Mouse (Mus musculus) embryo, embryonic 10 days (tissue): ENCODE measurements around the gene Wipf2.
"Not testable (repeated sequence)": the region's sequence is repeated elsewhere in the genome, so short reads cannot be mapped to it uniquely, and the experiment has no call there.

Source experiments
- DNase-seq: peaks from one replicate; pipeline ENCODE4 v3.0.0-alpha.2; 2015; ENCODE audit warnings: low spot score

The Wipf2 gene

DNA sequence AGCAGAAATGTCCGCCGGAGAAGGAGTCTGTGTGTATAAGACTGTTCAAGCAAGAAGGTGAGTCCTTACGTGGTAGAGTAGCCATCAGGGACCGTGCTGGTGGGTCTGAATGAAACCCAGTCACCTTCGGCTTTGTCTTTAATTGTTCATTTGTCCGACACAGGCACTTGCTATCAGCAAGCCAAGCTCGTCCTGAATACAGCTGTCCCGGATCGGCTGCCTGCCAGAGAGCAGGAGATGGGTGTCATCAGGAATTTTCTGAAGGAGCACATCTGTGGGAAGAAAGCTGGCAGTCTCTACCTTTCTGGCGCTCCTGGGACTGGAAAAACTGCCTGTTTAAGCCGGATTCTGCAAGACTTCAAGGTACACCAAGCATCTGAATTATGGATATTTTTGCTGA is 47.0 kb downstream of the Wipf2 start:
- DNase-seq, result no peak

DNA sequence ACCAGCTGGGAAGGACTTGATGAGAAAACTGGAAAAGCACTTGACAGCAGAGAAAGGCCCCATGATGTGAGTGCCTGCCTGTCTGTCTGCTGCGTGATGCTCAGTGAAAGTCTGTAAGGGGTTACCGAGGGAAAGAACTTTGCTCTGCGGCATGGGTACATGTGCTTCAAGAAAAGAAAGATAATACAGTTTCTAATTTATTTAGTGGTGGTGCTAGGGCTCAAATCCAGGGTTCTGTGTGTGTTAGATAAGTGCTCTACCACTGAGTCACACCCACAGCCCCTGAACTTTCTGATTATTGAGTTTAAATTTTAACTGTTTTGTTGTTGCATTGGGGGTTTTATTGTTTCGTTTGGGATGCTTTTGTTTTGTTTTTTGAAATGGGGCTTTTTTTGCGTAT is 48.1 kb downstream of the Wipf2 start:
- DNase-seq, result no peak

DNA sequence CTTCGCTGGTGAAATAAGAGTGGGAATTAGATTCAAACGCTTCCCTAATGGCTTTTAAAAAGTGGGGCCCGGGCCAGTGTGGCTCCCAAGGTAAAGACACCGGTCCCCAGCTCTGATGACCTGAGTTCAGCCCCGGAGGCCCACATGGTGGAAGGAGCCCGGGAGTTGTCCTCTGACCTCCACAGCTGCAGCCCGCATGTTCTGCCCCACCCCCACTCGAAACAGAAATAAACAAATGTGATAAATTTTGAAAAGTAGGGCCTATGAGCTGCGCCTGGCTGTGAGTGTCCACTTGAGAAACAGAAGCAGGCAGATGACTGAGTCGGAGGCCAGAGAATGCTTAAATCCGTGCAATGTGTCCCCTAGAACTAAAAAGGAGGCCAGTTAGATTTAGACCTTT is 50.8 kb downstream of the Wipf2 start:
- no peak for DNase-seq

- not testable (repeated sequence) for DNase-seq
These were observed 52.9 kb downstream of the Wipf2 start for GRCm38 (mm10) chr11:98916376-98916775.

DNA sequence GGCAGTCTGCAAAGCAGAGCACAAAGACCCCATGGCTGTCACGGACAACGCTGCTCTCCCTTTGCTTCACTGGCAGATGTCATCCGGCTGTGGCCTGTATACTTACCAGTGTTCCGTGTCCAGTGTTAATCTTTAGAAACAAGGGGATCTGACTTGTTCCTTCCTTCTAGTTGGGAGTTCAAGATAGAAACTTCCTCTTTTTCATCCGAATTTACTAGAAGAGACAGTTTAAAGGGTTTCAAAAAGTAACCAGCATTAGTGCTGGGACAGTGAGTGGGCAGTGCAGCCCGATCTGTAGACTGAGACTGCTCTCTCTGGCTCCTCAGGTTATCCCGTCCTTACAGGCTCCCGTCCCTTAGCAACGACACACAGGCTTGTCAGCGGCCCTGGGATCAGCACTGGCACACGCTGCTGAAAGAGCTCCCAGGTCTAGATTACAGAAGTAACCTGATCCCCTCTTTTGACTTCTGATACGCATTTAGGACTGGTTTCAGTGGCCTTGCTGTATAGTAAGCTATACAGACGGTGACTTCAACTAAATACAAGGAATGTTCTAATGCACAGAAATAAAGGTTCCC is 54.1 kb downstream of the Wipf2 start:
- no peak for DNase-seq

GRCm38 (mm10) chr11:98918231-98918630 is 54.8 kb downstream of the Wipf2 start:
- no peak for DNase-seq

GRCm38 (mm10) chr11:98919009-98919408 is 55.6 kb downstream of the Wipf2 start:
- DNase-seq, result no peak

DNA sequence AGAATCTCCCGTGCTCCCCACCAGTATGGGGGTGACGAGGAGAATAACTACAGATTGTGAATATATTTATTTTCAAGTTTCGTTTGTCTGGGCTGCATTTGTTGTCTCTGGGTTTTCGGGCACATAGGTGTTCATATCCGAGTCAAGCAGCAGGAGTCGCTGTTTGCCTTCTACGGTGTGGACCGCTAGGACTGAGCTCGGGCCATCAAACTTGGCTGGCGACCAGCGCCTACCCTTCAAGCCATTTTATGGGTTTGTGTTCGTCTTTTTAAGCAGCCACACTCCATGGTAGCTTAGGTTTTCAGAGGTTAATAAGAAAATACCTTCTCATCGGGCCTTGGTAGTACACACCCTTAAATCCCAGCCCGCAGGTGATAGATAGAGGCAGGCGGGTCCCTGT is 58.4 kb downstream of the Wipf2 start:
- peak; percentile 83 for DNase-seq

DNA sequence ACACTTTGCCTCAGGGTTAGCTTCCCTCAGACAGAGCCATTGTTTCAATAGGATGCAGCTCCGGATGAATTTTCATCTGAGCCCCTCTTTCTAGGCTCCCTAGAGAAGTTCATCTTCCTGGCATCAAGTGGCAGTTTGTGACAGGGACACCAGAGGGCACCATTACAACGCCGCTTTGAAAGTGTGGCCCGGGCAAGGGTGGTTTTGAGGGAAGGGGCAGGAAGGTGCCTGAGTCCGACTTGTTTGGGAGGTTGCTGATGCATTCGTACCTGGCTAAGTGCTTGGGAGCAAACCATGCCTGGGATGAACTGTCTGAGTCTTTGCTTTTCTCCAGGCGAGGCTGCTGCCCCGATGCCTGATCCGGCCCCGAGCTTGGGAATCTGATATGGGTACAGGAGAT is 58.9 kb downstream of the Wipf2 start:
- peak; percentile 78 for DNase-seq

- DNase-seq, result peak; percentile 48
These were observed 59.6 kb downstream of the Wipf2 start for GRCm38 (mm10) chr11:98922851-98923711.

GRCm38 (mm10) chr11:98924633-98925175 is 61.3 kb downstream of the Wipf2 start:
- DNase-seq, result no peak

DNA sequence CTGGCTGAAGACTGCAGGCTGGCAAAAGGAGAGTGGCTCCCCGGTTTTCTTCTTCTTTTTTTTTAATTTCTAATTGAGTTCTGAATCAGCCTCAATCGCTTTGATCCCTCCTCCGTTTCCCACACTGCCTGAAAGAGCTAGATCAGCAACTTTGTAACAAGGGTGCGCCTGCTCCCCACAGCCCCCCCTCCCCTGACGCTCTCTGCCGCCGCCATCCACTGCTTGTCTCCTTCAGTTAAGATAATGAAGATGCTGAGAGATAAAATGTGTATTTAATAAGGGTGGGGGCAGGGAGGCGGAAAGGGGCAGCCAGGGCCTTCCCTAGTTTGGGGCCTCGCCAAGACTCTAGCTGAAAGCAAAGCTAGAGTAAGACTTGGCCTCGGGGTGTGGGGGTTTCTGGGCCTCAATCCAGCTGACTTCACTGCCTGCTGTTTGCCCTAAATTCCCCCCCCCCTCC is 61.9 kb downstream of the Wipf2 start:
- peak; percentile 40 for DNase-seq

DNA sequence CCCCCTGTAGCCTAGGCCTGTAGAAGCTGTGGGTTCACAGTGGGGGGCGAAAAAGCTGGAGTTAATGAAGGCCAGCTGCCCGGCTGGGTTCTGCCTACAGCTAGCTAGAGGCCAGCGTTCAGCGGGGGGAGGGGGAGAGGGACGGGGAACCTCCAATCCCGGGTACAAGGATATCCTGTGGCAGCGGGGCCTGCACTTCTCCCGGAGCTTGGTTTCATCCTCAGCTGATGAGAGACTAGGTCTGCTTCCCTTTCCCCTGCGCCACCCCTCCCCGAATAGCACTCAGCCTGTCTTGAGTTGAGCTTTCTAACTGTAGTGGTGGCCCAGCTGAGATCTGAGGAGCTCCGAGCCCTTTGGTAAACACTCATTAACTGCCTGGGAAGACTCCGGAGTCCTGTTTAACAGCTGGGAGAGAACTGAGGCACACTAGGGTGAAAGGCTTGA is 62.5 kb downstream of the Wipf2 start:
- peak; percentile 87 for DNase-seq

DNA sequence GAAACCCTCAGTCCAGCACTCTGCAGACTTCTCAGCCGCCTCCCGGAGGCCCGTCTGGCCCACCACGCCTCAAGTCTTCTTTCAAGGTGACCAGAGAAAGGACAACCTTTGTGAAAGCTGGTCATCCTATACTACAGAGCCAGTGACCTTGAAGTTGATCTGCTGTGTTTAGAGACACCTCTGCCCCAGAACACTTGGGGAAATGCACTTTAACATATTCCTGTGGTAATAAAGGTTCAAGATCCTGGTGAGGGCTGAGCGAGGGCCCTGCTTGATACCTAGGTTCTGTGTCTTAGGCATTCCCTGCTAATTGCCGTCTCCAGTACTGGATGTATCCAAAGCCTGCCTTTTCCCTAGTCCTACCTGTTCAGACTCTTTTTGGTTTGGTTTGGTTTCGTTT is 63.1 kb downstream of the Wipf2 start:
- no peak for DNase-seq

- peak; percentile 74 for DNase-seq
These were observed 64.1 kb downstream of the Wipf2 start, which contains the start of gene Rara for GRCm38 (mm10) chr11:98927438-98928076. Gene Rara (plus strand): TSS chr11:98927818.

GRCm38 (mm10) chr11:98928186-98928893 is 64.9 kb downstream of the Wipf2 start:
- no peak for DNase-seq

GRCm38 (mm10) chr11:98929503-98929902 is 66.1 kb downstream of the Wipf2 start:
- peak; percentile 70 for DNase-seq

- DNase-seq, result no peak
These were observed 66.7 kb downstream of the Wipf2 start for GRCm38 (mm10) chr11:98930127-98930601.

GRCm38 (mm10) chr11:98930773-98931512 is 67.5 kb downstream of the Wipf2 start:
- no peak for DNase-seq

DNA sequence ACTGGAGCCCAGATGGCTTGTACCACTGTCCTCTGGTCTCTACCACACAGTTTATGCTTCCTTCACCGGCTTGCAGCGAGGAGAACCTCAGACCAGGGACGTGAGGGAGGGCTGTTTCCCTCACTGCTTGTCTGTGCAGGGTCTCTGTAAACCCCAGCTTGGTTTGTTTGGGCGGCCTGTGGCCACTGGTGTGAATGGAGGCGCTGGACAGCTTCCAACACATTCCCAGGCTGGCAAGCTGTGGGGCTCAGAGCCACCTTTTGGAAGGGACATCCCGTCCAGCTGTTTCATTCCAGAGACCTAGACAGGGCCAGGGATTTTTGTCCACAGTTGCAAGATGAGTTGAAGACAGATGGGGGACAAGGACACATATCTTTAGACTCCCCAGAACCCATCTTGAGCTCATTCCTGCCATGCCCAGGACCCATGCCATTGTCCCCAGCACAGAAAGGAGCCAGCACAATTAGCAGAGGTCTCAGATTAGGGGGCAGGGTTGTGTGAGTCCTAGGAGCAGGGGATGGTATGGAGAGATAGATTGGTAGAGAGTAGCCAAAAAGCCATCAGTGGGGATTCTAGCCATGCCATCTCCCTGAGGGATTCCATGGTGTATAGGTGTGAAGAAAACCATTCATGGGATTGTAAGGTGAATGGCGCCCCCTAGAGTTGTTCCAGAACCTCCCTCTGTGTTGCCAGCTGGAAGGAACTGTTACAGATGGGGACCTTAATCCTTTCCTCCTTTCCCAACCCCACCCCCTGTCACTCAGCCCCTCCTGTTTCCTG is 68.3 kb downstream of the Wipf2 start:
- no peak for DNase-seq
